Mouse (Mus musculus): Measurements from ENCODE around the gene Hist1h3f.

DNA sequence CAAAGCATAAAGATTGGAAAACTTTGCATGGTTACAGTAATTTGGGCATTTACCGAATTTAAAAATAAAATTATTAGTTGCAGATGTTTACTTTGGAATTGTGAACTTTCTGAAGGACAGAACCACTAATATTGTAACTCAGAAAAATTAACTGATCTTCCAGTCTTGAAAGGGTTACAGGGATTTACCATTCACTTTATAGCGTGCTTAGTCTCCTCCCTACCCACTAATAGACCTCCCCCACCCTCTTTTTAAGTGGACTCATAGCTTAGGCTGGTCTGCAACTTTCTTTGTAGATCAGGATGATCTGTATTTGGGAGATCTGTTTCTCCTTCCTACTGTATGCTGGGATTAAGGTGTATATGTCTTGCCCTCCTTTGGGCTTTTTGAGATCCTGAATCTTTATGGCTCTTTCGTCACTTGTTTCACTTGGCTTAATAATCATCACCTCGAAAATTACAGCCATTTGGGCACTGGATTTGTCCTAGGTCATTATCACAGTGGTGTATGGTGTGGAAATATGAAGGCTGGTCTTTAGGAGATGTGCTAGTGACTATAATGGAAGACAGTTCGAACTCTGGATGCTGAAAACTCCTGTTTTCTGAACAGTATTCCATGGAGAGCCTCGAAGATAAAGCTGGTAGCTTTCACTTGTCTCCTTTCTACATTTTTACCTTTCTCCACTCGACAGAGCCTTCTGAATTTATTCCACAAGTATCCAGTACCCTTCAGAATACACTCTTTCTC, 7.6 kb upstream of the Hist1h3f start:
- TF ChIP-seq CTCF (IDR thresholded peaks at IDR 0.05; ENCODE audit: control insufficient read depth, insufficient read depth, low read length) (no peak), POLR2A (IDR thresholded peaks at IDR 0.05; ENCODE audit: borderline replicate concordance, control insufficient read depth, low read depth, low read length) (no peak)
